Mouse (Mus musculus) intestine, embryonic 16.5 days (tissue): ENCODE results near the gene Gpr158. TPM values are rescaled to one million over a fixed set of nuclear protein-coding genes. Genes with fewer than 3 reads are reported as not detected.

Experiments used
- ATAC-seq: fragments of 200-750 bp; cut with Nextera tagmentation; 2 replicates; pipeline ENCODE4 v1.8.0; 2017; ENCODE audit warnings: moderate TSS enrichment, moderate library complexity
- H3K27ac ChIP-seq: fragments of 300-500 bp; sonication (generic); 2 replicates; pipeline ENCODE4 v1.5.1; 2014; ENCODE audit warnings: mild to moderate bottlenecking, low read length
- H3K27me3 ChIP-seq: fragments of 300-500 bp; sonication (generic); replicated peaks from 2 replicates; pipeline ENCODE4 v1.6.1; 2014; ENCODE audit warnings: low read length, control low read depth, mixed read lengths; ENCODE audit not compliant: control insufficient read depth, insufficient read depth
- H3K36me3 ChIP-seq: fragments of 300-500 bp; sonication (generic); 2 replicates; pipeline ENCODE4 v1.6.1; 2014; ENCODE audit warnings: low read length, control low read depth; ENCODE audit not compliant: control insufficient read depth, insufficient read depth
- H3K4me1 ChIP-seq: fragments of 300-500 bp; sonication (generic); 2 replicates; pipeline ENCODE4 v1.6.1; 2014; ENCODE audit warnings: low read length, control low read depth, mixed read lengths; ENCODE audit not compliant: control insufficient read depth, insufficient read depth
- H3K4me2 ChIP-seq: fragments of 300-500 bp; sonication (generic); 2 replicates; pipeline ENCODE4 v1.6.1; 2014; ENCODE audit warnings: low read depth, low read length, control low read depth
- H3K4me3 ChIP-seq: fragments of 300-500 bp; sonication (generic); 2 replicates; pipeline ENCODE4 v1.5.1; 2014; ENCODE audit warnings: mild to moderate bottlenecking, low read length
- H3K9ac ChIP-seq: fragments of 300-500 bp; sonication (generic); 2 replicates; pipeline ENCODE4 v1.6.1; 2014; ENCODE audit warnings: low read depth, low read length
- H3K9me3 ChIP-seq: fragments of 300-500 bp; sonication (generic); 2 replicates; pipeline ENCODE4 v1.6.1; 2016; ENCODE audit warnings: low read length, control low read depth; ENCODE audit not compliant: control insufficient read depth
- WGBS: fragments of 180-500 bp; shearing (Covaris S2); extraction: QIAGEN DNeasy Blood & Tissue Kit; methylation state at CpG from one replicate; pipeline ENCODE4 v1.1.7; 2014; 5-methylcytosine and 5-hydroxymethylcytosine counted together
- polyA plus RNA-seq: library from polyadenylated mRNA; unstranded; fragments of >200 nt; fragmentation: Nextera tagmentation; extraction: Ambion mirVana; gene quantifications from 2 replicates; pipeline ENCODE4 v1.2.1, GENCODE M21; 2015

Gene Gpr158
- polyA plus RNA-seq, 1 experiment from 2014 or later = not detected

DNA sequence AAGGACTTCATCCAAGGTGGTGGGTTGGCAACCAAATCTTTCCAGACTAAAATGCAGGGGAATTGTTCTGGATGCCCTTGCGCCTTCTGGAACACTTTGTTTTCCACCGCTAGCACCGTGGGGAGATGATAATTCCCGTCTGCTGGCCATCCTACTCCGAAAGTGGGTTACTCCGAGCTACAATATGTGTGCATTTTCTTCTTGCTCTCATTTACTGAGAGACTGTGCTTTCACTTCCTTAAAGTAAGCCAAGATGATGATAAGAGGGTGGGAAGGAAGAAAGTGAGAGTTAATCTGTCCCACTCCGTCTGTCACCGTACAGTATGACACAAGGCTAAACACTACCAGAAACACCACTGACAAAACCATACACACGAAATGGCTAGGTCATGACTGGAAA is 325.8 kb downstream of the Gpr158 start:
- H3K27ac ChIP-seq = no peak overlapping the region
- H3K9me3 ChIP-seq = no peaks in the 10 kb centered on the region
- no peak overlapping the region for H3K9ac ChIP-seq
- no peaks in the 10 kb centered on the region for H3K36me3 ChIP-seq
- no peak for ATAC-seq
- H3K4me1 ChIP-seq = no peaks in the 10 kb centered on the region
- H3K4me2 ChIP-seq = no peak overlapping the region
- H3K27me3 ChIP-seq = no peaks in the 10 kb centered on the region
- H3K4me3 ChIP-seq = no peak overlapping the region
- WGBS = 87% methylated on average over 9 of the region's 9 CpGs

DNA sequence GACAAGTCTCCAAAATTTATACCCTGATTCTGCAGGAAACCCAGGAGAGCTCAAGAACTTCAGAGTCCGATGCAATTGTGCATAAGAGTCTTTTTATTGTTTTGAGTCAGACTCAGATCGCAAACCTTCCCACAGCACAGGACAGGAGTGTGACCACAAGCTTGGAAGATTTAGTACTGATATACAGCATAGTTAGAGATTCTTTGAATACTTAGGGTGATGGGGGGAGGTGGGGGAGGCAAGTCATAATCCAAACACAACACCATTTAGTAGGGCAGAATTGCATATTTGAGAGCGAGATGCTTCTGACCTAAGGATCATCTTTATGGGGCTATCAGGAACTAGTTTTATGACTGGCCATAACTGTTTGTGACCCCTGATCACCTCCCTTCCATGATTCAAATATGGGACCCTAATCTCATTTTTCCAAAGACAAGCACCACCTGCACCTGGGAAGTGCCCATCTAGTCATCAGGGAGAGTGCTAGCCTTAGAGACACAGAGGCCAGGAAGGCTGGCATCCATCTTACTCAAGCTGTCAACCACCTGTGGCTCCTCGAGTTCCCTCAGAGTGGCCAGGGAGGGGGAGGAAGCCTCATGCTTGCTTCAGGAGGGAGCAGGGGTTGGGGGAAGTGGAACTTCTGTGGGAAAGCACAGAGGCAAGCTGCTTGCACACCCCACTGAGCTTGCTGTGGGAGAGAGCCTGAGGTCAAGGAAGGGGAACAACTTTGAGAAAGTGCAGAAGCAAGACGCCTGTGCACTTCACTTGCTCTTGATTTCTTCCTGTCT is 326.7 kb downstream of the Gpr158 start:
- no peak overlapping the region for H3K9ac ChIP-seq
- no peaks in the 10 kb centered on the region for H3K27me3 ChIP-seq
- WGBS = 39% methylated on average over 5 of the region's 5 CpGs
- no peaks in the 10 kb centered on the region for H3K4me1 ChIP-seq
- no peak overlapping the region for H3K4me3 ChIP-seq
- H3K9me3 ChIP-seq = no peaks in the 10 kb centered on the region
- H3K4me2 ChIP-seq = no peak overlapping the region
- H3K36me3 ChIP-seq = no peaks in the 10 kb centered on the region
- ATAC-seq = no peak
- H3K27ac ChIP-seq = no peak overlapping the region

DNA sequence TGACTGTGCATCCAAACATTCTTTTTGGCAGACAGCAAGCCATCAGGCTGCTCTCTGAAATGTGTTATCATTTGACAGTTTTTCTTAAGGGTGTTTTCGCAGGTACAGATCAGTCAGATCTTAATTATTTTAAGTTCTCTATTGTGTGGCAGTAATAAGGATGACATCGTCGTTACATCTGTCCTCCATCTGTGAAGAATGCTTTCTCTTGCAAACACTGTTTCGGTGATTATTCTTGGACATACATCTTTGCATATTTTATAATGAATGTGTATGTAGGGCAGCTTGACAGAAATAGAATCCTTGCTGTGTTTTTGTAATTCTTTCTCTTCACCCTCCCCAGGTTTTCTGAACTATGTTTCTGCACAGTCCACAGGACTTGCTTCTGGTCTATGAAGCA is 360.7 kb downstream of the Gpr158 start:
- WGBS = 88% methylated on average over 4 of the region's 4 CpGs
- no peak for ATAC-seq
- H3K9me3 ChIP-seq = no peaks in the 10 kb centered on the region

DNA sequence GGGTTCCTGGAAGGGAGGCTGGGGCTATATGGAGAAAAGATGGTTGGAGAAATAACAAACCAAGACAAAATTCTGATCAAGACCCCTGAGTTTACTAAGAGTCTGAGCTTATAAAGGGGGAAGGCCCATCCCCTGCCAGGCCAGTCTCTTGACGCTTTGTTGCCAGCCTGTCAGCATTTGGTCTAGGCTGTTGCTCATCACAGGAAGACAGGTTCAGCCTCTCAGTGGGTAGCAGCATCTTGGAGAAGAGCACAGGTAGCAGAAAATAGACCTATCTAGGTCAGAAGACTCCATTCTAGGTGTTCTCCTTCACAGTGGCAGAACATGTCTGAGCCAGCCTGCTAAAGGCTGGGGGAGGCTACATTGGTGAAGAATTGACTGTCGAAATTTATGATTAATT is 416.4 kb downstream of the Gpr158 start:
- H3K4me2 ChIP-seq = no peak overlapping the region
- no peaks in the 10 kb centered on the region for H3K4me1 ChIP-seq
- no peaks in the 10 kb centered on the region for H3K9me3 ChIP-seq
- no peak overlapping the region for H3K4me3 ChIP-seq
- H3K27me3 ChIP-seq = no peaks in the 10 kb centered on the region
- H3K9ac ChIP-seq = no peak overlapping the region
- no peaks in the 10 kb centered on the region for H3K36me3 ChIP-seq
- 89% methylated on average over 2 of the region's 2 CpGs for WGBS
- ATAC-seq = no peak
- H3K27ac ChIP-seq = no peak overlapping the region

More for the DNA sequence above, 360.7 kb downstream of the Gpr158 start:
- H3K4me1 ChIP-seq = no peaks in the 10 kb centered on the region
- H3K36me3 ChIP-seq = no peaks in the 10 kb centered on the region
- no peak overlapping the region for H3K9ac ChIP-seq
- H3K27me3 ChIP-seq = no peaks in the 10 kb centered on the region
- H3K4me3 ChIP-seq = no peak overlapping the region
- H3K27ac ChIP-seq = no peak overlapping the region
- no peak overlapping the region for H3K4me2 ChIP-seq

DNA sequence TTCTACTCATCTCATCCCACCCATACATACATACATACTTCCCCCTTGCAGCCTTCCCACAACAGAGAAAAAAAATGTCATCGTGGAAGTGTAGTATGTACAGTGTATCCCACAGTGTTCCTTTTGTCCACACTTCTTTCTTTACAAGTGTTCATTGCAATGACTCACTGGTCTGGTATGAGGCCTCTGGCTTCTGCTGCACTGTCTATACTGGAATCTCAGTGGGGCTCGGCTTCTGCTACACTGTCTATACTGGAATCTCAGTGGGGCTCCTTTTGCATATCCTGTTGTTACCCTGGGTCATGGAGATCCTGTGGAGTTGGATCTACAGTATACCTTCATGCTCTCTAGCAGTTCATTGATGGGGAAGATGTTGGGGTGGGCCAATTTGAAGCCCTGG is 425.8 kb downstream of the Gpr158 start:
- H3K36me3 ChIP-seq = no peaks in the 10 kb centered on the region
- no peak overlapping the region for H3K9ac ChIP-seq
- no peak for ATAC-seq
- no peak overlapping the region for H3K4me2 ChIP-seq
- no peaks in the 10 kb centered on the region for H3K27me3 ChIP-seq
- H3K4me3 ChIP-seq = no peak overlapping the region
- WGBS = 67% methylated on average over 2 of the region's 2 CpGs
- no peaks in the 10 kb centered on the region for H3K9me3 ChIP-seq
- no peak overlapping the region for H3K27ac ChIP-seq
- no peaks in the 10 kb centered on the region for H3K4me1 ChIP-seq

DNA sequence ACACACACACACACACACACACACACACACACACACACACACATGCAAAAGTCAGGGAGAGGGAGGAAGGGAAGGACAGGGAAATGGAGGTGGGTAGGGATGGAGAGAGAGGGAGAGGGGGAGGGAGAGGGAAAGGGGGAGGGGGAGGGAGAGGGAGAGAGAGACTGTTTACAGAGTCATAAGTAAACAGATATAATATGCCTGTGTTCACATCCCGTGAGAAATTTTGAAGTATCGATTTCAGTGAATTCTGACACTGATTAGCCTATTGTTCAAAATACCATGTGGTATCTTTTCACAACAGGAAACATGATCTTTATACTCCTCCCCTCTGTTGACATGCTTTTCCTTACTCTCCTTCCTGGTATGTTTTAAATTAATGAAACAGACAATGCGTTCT is 432.3 kb downstream of the Gpr158 start:
- H3K4me2 ChIP-seq = no peak overlapping the region
- H3K27ac ChIP-seq = no peak overlapping the region
- no peaks in the 10 kb centered on the region for H3K4me1 ChIP-seq
- H3K4me3 ChIP-seq = no peak overlapping the region
- H3K27me3 ChIP-seq = no peaks in the 10 kb centered on the region
- H3K9ac ChIP-seq = no peak overlapping the region
- no peaks in the 10 kb centered on the region for H3K36me3 ChIP-seq
- H3K9me3 ChIP-seq = no peaks in the 10 kb centered on the region
- ATAC-seq = no peak
- 54% methylated on average over 3 of the region's 3 CpGs for WGBS

DNA sequence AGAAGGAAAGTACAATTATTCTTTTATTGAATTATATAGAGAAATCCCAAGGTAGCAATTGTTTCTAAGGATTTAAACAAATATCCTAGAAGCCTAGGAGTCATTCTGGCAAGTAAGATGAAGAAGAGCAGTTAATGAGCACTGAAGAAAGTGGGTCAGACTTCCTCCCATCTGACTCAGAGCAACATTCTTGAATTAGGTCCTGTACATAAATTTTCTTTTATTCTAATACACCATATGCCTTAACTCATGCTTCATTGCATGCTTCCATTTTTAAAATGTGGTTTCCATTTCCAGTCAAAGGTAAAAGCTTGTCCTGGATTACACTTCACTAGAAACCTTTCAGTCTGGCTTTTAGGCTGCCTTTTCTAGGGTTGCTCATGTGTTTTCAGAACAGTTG is 432.7 kb downstream of the Gpr158 start:
- no peaks in the 10 kb centered on the region for H3K27me3 ChIP-seq
- H3K4me1 ChIP-seq = no peaks in the 10 kb centered on the region
- no peak overlapping the region for H3K4me2 ChIP-seq
- no peaks in the 10 kb centered on the region for H3K9me3 ChIP-seq
- no peak overlapping the region for H3K9ac ChIP-seq
- no peaks in the 10 kb centered on the region for H3K36me3 ChIP-seq
- no peak overlapping the region for H3K4me3 ChIP-seq
- no peak for ATAC-seq
- no peak overlapping the region for H3K27ac ChIP-seq

DNA sequence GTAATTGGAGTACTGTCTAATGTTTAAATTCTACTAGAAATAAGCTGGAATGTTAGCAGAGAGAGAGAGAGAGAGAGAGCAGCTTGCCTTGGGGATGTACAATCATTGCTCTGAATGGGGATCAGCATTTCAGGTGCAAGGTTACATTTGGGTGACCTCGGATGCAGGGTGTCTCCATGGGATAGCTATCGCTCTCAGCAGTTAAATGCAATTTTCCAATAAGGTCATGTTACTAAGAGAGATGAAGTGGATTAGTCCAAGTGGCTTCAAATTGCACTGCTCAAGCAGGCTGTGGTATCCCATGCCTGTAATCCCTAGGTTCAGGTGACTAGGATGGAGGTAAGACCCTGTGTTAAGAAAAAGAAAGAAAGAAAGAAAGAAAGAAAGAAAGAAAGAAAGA is 441.2 kb downstream of the Gpr158 start:
- no peak overlapping the region for H3K27ac ChIP-seq
- WGBS = 75% methylated on average over 2 of the region's 2 CpGs
- ATAC-seq = no peak
- no peak overlapping the region for H3K4me2 ChIP-seq
- H3K27me3 ChIP-seq = no peaks in the 10 kb centered on the region
- H3K9ac ChIP-seq = no peak overlapping the region
- H3K4me1 ChIP-seq = no peaks in the 10 kb centered on the region
- no peak overlapping the region for H3K4me3 ChIP-seq
- H3K36me3 ChIP-seq = no peaks in the 10 kb centered on the region
- H3K9me3 ChIP-seq = no peaks in the 10 kb centered on the region

DNA sequence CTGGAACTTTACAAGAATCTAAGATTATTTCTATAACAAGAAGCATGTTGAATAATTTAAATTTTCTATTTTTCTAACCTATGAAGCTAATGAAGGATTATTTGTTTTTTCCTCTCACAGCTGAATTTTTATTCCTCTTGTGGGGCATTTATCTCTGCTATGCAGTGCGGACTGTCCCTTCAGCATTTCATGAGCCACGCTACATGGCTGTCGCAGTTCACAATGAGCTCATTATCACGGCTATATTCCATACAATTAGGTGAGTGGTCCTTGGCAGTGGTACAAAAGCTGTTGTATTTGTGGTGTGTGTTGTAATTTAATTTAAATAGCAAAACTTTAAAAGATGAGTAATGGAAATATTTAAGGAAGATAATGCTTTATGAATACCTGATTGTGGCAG is 443.1 kb downstream of the Gpr158 start:
- Histone ChIP-seq H3K4me1 (no peaks in the 10 kb centered on the region), H3K27ac (no peak overlapping the region), H3K4me3 (no peak overlapping the region), H3K36me3 (no peaks in the 10 kb centered on the region), H3K9me3 (no peaks in the 10 kb centered on the region), H3K4me2 (no peak overlapping the region), H3K9ac (no peak overlapping the region), H3K27me3 (no peaks in the 10 kb centered on the region)
- WGBS = 76% methylated on average over 4 of the region's 4 CpGs
- ATAC-seq = no peak

DNA sequence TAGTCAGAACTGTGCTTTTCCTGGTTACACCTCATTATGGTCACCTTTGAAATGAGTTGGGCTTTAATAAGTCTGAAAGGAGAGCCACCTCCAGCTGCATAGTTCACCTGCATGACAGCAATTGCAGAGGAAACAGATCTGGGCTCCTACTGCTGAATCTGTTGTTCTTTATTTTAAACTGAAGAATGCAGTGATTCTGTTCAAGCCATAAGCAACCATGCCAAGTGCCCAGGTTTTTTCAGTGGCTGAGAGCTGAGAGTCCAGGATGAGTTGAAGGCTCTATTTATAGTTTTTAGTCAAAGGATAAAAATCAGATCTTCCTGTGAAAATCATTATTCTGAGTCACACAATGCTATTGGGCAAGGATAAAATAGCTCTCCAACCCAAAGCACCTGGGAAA is 496.7 kb downstream of the Gpr158 start:
- no peak overlapping the region for H3K4me2 ChIP-seq
- H3K27ac ChIP-seq = no peak overlapping the region
- no peak for ATAC-seq

More for the DNA sequence above, 496.7 kb downstream of the Gpr158 start:
- Histone ChIP-seq H3K4me1 (no peaks in the 10 kb centered on the region), H3K27me3 (no peaks in the 10 kb centered on the region), H3K9me3 (no peaks in the 10 kb centered on the region), H3K4me3 (no peak overlapping the region), H3K36me3 (no peaks in the 10 kb centered on the region), H3K9ac (no peak overlapping the region)
